Mouse (Mus musculus) midbrain, embryonic 14.5 days (tissue): ENCODE data around the gene Tulp2. TPM values are rescaled to one million over a fixed set of nuclear protein-coding genes. Genes with fewer than 3 reads are reported as not detected.
A peak's percentile ranks its signal among the peaks of the same experiment; 100 is the strongest.

Source experiments
- ATAC-seq: fragments of 200-750 bp; cut with Nextera tagmentation; 2 replicates; pipeline ENCODE4 v1.8.0; 2017; ENCODE audit warnings: moderate number of reproducible peaks, moderate library complexity; ENCODE audit not compliant: low FRiP score, low TSS enrichment
- DNase-seq: peaks from one replicate; pipeline ENCODE4 v3.0.0-alpha.2; 2015
- H3K27ac ChIP-seq: fragments of 300-500 bp; sonication (generic); replicated peaks from 2 replicates; pipeline ENCODE4 v1.5.1; 2014; ENCODE audit warnings: mild to moderate bottlenecking, low read depth, low read length, moderate library complexity
- H3K27me3 ChIP-seq: fragments of 300-500 bp; sonication (generic); 2 replicates; pipeline ENCODE4 v1.6.1; 2014; ENCODE audit warnings: low read length, control low read depth, mixed read lengths; ENCODE audit not compliant: control insufficient read depth, insufficient read depth
- H3K36me3 ChIP-seq: fragments of 300-500 bp; sonication (generic); 2 replicates; pipeline ENCODE4 v1.6.1; 2014; ENCODE audit warnings: low read length, control low read depth; ENCODE audit not compliant: control insufficient read depth, insufficient read depth
- H3K4me1 ChIP-seq: fragments of 300-500 bp; sonication (generic); 2 replicates; pipeline ENCODE4 v1.6.1; 2014; ENCODE audit warnings: mild to moderate bottlenecking, antibody characterized with exemption, low read length, control low read depth; ENCODE audit not compliant: control insufficient read depth, insufficient read depth
- H3K4me2 ChIP-seq: fragments of 300-500 bp; sonication (generic); 2 replicates; pipeline ENCODE4 v1.6.1; 2014; ENCODE audit warnings: mild to moderate bottlenecking, low read length, moderate library complexity
- H3K4me3 ChIP-seq: fragments of 300-500 bp; sonication (generic); replicated peaks from 2 replicates; pipeline ENCODE4 v1.5.1; 2014; ENCODE audit warnings: low read depth, low read length
- H3K9ac ChIP-seq: fragments of 300-500 bp; sonication (generic); replicated peaks from 2 replicates; pipeline ENCODE4 v1.6.1; 2014; ENCODE audit warnings: mild to moderate bottlenecking, low read length, moderate library complexity
- H3K9me3 ChIP-seq: fragments of 300-500 bp; sonication (generic); 2 replicates; pipeline ENCODE4 v1.6.1; 2016; ENCODE audit warnings: low read length, control low read depth, mixed read lengths; ENCODE audit not compliant: control insufficient read depth
- WGBS: fragments of 180-500 bp; shearing (Covaris S2); extraction: QIAGEN DNeasy Blood & Tissue Kit; methylation state at CpG from one replicate; pipeline ENCODE4 v1.1.7; 2014; 5-methylcytosine and 5-hydroxymethylcytosine counted together
- polyA plus RNA-seq: library from polyadenylated mRNA; unstranded; fragments of >200 nt; fragmentation: Nextera tagmentation; extraction: Ambion mirVana; gene quantifications from 2 replicates; pipeline ENCODE4 v1.2.1, GENCODE M21; 2014

The Tulp2 gene
- polyA plus RNA-seq, 1 experiment from 2014 or later, result 0.13 TPM

DNA sequence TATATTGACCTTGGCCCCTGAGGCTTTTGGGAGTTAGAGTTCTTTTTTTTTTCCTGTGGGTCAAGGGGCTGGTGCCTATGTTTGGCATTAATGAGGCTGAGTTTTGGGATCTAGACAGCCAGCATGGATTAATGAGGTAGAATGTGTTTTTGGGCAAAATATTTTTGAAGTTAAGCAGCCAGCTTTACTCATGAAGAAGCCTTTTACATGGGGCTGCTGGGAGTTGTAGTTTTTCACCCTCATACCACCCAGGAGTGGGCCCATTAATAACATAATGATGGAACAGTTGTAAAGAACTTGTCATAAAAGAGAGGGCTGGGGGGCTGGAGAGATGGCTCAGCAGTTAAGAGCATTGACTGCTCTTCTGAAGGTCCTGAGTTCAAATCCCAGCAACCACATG lies 35.1 kb upstream of the Tulp2 start:
- H3K4me3 ChIP-seq, result no peak overlapping the region
- no peaks in the 10 kb centered on the region for H3K27me3 ChIP-seq
- peaks cover 50% of the 10 kb centered on the region for H3K36me3 ChIP-seq
- no peak for DNase-seq
- no peak for ATAC-seq
- H3K4me2 ChIP-seq, result no peak overlapping the region
- H3K9me3 ChIP-seq, result no peaks in the 10 kb centered on the region
- no peak overlapping the region for H3K27ac ChIP-seq
- H3K4me1 ChIP-seq, result no peaks in the 10 kb centered on the region
- no peak overlapping the region for H3K9ac ChIP-seq

DNA sequence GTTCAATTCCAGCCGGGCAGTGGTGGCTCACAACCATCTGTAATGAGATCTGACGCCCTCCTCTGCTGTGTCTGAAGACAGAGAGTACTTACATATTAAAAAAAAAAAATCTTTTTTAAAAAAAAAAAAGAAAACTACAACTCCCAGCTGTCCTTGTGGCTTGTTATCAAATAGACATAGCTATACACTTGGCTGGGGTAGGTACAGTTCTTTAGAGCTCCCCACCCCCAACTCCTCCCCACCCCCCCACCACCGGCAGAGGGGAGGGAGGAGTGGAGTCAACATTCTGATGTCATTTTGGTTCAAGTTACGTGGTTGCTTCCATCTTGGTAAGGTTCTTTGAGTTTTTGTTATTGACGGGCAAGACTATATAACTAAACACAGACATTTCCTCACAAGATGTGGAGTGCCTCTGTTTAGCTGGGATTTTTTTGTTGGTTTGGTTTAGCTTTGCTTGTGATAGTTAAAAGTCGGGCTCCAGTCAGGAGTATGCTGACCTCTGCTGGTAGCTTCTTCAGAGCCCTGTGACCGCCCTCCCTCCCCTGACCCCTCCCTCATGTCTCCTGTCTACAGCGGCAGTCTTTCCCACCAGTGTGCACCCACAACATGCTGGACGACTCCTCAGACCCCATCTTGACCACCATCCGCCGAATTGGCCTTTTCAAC lies 34.2 kb upstream of the Tulp2 start:
- ATAC-seq, result no peak
- no peak overlapping the region for H3K27ac ChIP-seq
- DNase-seq, result peak; percentile 61
- H3K4me2 ChIP-seq, result no peak overlapping the region
- H3K4me3 ChIP-seq, result no peak overlapping the region
- H3K36me3 ChIP-seq, result peaks cover 53% of the 10 kb centered on the region
- 40% methylated on average over 11 of the region's 11 CpGs for WGBS
- H3K9ac ChIP-seq, result no peak overlapping the region
- no peaks in the 10 kb centered on the region for H3K9me3 ChIP-seq
- H3K27me3 ChIP-seq, result no peaks in the 10 kb centered on the region
- H3K4me1 ChIP-seq, result no peaks in the 10 kb centered on the region

DNA sequence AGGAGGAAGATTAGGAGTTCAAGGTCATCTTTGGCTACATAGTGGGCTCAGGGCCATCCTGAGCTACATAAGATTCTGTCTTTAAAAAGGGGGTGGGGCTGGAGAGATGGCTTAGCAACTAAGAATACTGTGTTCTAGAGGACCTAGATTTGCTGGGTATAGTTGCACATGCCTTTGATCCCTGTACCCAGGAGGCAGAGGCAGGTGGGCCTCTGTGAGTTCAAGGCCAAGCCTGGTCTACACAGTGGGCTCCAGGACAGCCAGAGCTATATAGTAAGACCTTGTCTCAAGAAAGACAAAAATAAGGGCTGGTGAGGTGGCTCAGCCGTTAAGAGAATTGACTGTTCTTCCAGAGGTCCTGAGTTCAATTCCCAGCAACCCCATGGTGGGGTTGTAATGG lies 31.7 kb upstream of the Tulp2 start:
- H3K4me2 ChIP-seq, result no peak overlapping the region
- no peak overlapping the region for H3K9ac ChIP-seq
- no peak for DNase-seq
- no peaks in the 10 kb centered on the region for H3K9me3 ChIP-seq
- WGBS, result 95% methylated on average over 1 of the region's 1 CpGs
- H3K36me3 ChIP-seq, result peaks cover 51% of the 10 kb centered on the region
- ATAC-seq, result no peak
- no peak overlapping the region for H3K27ac ChIP-seq
- no peak overlapping the region for H3K4me3 ChIP-seq
- H3K27me3 ChIP-seq, result no peaks in the 10 kb centered on the region
- no peaks in the 10 kb centered on the region for H3K4me1 ChIP-seq

DNA sequence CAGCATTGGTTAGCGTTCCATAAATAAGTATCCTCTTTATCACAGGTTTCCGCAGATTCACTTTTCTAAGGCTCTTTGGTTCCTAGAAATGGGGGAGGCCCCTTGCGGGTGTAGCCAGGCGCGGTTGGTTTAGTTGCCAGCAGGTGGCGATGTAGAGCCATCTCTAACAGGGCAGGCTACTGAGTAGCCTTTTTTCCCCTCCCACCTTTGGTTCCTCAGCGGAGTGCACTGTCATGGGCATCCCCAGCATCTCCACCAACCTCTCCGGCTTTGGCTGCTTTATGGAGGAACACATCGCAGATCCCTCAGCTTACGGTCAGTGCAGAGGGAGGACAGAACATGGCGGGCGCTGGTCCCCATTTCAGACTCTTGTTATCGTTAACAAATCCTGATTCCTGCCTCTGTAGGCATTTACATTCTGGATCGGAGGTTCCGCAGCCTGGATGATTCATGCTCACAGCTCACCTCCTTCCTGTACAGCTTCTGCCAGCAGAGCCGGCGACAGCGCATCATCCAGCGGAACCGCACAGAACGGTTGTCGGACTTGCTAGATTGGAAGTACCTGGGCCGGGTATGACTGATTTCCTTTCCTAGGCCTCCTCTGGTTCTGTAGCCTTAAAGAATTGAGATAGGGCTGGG lies 30.2 kb upstream of the Tulp2 start:
- no peaks in the 10 kb centered on the region for H3K27me3 ChIP-seq
- 0 out of 2 replicates have a peak overlapping the region, but pooled peaks have one; percentile 17 for H3K9ac ChIP-seq
- ATAC-seq, result peak; percentile 55; the same call in 1 of the 2 replicates
- no peaks in the 10 kb centered on the region for H3K9me3 ChIP-seq
- 53% methylated on average over 23 of the region's 23 CpGs for WGBS
- DNase-seq, result peak; percentile 90
- peaks cover 53% of the 10 kb centered on the region for H3K36me3 ChIP-seq
- H3K4me3 ChIP-seq, result no peak overlapping the region
- no peaks in the 10 kb centered on the region for H3K4me1 ChIP-seq
- no peak overlapping the region; the same call in 1 of the 2 replicates for H3K4me2 ChIP-seq
- no peak overlapping the region for H3K27ac ChIP-seq

DNA sequence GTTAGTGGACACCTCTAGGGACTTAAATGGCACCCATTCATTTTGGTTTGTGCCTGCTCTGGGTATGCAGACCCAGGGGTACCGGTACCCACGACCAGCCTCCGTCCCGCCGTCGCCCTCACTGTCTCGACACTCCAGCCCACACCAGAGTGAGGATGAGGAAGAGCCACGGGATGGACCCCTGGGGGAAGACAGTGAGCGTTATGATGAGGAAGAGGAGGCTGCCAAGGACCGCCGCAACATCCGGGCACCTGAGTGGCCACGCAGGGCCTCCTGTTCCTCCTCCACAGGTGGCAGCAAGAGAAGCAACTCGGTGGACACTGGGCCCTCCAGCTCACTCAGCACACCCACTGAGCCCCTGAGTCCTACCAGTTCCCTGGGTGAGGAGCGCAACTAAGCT lies 26.7 kb upstream of the Tulp2 start:
- ATAC-seq, result no peak
- Histone ChIP-seq H3K4me1 (peaks cover 17% of the 10 kb centered on the region), H3K27me3 (no peaks in the 10 kb centered on the region), H3K4me2 (no peak overlapping the region), H3K36me3 (peaks cover 60% of the 10 kb centered on the region), H3K27ac (no peak overlapping the region), H3K9ac (no peak overlapping the region), H3K9me3 (no peaks in the 10 kb centered on the region), H3K4me3 (no peak overlapping the region)
- no peak for DNase-seq
- 87% methylated on average over 15 of the region's 15 CpGs for WGBS

DNA sequence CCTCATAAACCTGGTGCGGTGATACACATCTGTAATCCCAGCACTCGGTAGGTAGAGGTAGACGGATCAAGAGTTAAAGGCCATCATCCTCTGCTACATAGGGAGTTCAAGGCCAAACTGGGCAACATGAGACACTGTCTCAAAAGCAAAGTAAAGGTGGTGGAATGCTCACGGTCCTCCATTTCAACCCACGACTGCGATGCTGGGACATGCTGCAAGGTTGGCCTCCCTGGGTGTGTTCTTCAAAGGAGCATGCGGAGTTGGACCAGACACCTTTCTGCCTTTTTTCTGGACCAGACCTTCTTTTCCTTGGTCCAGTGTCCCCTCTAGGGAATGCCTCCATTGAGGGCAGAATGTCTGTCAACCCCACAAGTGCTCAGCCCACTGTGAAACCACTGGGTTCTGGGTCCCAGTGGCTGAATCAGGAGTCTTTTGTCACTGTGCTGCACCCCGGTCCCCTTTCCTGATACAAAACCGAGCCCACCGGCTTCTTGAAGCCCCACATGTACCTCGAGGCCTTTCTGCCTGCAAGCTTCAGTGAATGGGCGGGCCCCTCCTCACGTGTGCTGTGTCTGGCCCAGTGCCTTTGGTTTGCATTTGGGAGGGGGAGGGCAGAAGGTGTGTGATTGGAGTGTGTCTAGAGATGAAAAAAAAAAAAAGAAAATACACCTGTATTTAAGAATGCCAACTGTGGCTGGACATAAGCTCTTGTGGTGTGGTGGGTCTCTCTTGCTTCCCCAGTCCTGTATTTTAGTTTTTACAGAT lies 25.6 kb upstream of the Tulp2 start:
- Histone ChIP-seq H3K9me3 (no peaks in the 10 kb centered on the region), H3K27ac (no peak overlapping the region), H3K36me3 (peaks cover 58% of the 10 kb centered on the region), H3K27me3 (no peaks in the 10 kb centered on the region), H3K4me3 (no peak overlapping the region), H3K4me1 (peaks cover 28% of the 10 kb centered on the region), H3K4me2 (no peak overlapping the region), H3K9ac (no peak overlapping the region)
- DNase-seq, result no peak
- WGBS, result 81% methylated on average over 13 of the region's 13 CpGs
- ATAC-seq, result no peak

DNA sequence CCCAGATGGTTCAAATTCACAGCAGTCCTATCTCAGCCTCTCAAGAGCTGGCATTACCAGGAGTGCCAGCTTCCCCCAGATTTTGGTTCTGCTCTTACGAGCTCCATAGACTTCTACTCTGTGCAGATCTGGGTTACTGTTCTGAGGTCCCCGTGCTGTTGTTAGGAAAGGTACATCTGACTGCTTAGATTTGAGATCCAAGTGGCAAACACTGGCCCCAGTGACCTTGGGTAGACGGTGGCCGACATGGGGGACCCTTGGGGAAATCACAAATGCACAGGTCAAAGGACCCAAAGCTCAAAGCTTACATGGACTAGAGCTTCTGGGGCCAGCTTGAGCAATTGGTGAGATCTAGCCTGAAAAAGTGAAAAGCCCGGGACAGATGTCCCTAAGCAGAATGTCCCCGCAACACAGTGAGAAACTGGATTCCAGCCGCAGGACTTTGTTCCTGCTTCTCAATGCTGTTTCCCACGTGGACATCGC lies 24.9 kb upstream of the Tulp2 start:
- DNase-seq (no peak), ATAC-seq (no peak)
- WGBS, result 61% methylated on average over 9 of the region's 9 CpGs
- H3K27me3 ChIP-seq, result no peaks in the 10 kb centered on the region
- no peaks in the 10 kb centered on the region for H3K9me3 ChIP-seq
- H3K4me1 ChIP-seq, result peaks cover 28% of the 10 kb centered on the region
- H3K27ac ChIP-seq, result peak overlapping the region; percentile 32; the same call in 1 of the 2 replicates
- H3K4me2 ChIP-seq, result peak overlapping the region; percentile 90
- peaks cover 56% of the 10 kb centered on the region for H3K36me3 ChIP-seq
- peak overlapping the region; percentile 88; the same call in 1 of the 2 replicates for H3K9ac ChIP-seq
- H3K4me3 ChIP-seq, result peak overlapping the region; percentile 88

DNA sequence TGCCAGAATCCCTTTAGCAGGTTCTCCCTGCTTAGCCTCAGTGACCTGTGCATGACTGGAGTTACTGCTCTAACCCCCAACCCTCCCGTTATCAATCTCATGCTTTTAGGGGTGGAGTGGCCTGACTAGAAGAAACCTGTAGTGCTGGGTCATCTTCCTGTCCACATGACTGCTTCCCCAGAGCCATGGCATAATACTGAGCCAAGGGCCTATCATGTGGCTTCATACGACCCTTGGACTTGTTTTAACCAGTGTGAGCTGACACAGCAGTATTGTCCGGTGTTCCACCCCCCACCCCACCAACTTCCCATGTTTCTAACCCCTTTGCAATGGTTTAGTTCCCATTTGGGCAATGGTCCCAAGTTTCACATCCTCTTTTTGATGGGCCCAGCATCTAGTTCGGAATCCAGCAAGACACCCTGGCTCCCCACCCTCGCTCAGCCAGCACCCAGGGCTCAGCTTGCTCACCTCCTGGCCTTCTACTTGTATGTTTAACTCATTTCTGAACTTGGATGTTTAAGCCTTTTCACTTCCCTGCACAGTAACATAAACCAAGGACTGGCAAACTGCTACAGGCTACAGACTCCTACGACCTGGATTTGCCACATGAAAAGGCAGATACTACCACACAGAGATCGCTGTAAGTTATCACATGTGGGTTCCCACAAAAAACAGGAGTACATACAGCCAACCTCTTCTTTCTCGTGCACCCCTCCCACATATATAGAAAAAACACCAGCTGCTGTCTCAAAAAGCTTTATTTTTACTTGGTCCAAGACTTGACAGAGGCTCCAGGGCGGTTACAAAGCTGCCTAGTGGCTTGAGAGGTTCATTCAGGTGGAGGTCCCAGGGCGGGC lies 24.2 kb upstream of the Tulp2 start:
- H3K9ac ChIP-seq, result peak overlapping the region; percentile 88
- 76% methylated on average over 10 of the region's 10 CpGs for WGBS
- DNase-seq, result no peak
- peak overlapping the region; percentile 90 for H3K4me2 ChIP-seq
- H3K9me3 ChIP-seq, result no peaks in the 10 kb centered on the region
- peak overlapping the region; percentile 32; the same call in 1 of the 2 replicates for H3K27ac ChIP-seq
- no peaks in the 10 kb centered on the region for H3K27me3 ChIP-seq
- ATAC-seq, result no peak
- H3K36me3 ChIP-seq, result peaks cover 56% of the 10 kb centered on the region
- peaks cover 28% of the 10 kb centered on the region for H3K4me1 ChIP-seq
- H3K4me3 ChIP-seq, result peak overlapping the region; percentile 88
